Mouse (Mus musculus): ENCODE measurements around the gene 1700021F07Rik. TPM values are rescaled to one million over a fixed set of nuclear protein-coding genes. Genes with fewer than 3 reads are reported as not detected.

1700021F07Rik gene
- total and polyA plus RNA-seq, 3 experiments, result not detected

- Histone ChIP-seq H3K27me3 (replicated peaks) (peaks cover 88% of the 10 kb centered on the region), H3K4me3 (replicated peaks in 1 of 3; ENCODE audit: low read depth in 2 of 3, low read length in 2 of 3, poor library complexity in 1 of 3) (no peak overlapping the region), H3K9ac (ENCODE audit: insufficient read depth, low read depth) (no peak overlapping the region), H3K79me2 (replicated peaks; ENCODE audit: control insufficient read depth, extremely low read depth, insufficient read depth, poor library complexity, severe bottlenecking) (no peaks in the 10 kb centered on the region), H3K9me3 (replicated peaks; ENCODE audit: low read length) (peaks cover 6% of the 10 kb centered on the region), H3K4me2 (ENCODE audit: insufficient read depth, low read depth, poor library complexity, severe bottlenecking) (no peak overlapping the region), H3K36me3 (replicated peaks in 1 of 2; ENCODE audit: control insufficient read depth in 1 of 2, insufficient read depth in 1 of 2, low read length in 1 of 2) (no peaks in the 10 kb centered on the region), H3K27ac (ENCODE audit: insufficient read depth, low read depth) (no peak overlapping the region), H3K4me1 (ENCODE audit: control insufficient read depth in 1 of 2, insufficient read depth in 2 of 2) (no peaks in the 10 kb centered on the region)
- in situ Hi-C loops (cut with MboI; ENCODE audit: low pct_ligation_motif_present, low pct_unique_long_range_greater_than_20kb, low sequenced_read_pairs) (loop anchor here (5.0 to 25.0 kb wide), 2 partner anchors 377 to 1333 kb away; no protein-coding TSS in a partner anchor), dilution Hi-C loops (cut with MboI; ENCODE audit: extremely low pct_ligation_motif_present, extremely low pct_unique_long_range_greater_than_20kb, low sequenced_read_pairs) (no loop called here)
- no peak for TF ChIP-seq MEF2A (IDR thresholded peaks at IDR 0.05; ENCODE audit: borderline replicate concordance, low read depth, low read length)
- peak; percentile 53 to 79 for TF ChIP-seq CTCF (conservative IDR thresholded peaks at IDR 0.05 in 1 of 2, IDR thresholded peaks at IDR 0.05 in 1 of 2; ENCODE audit: low read depth in 2 of 2, low read length in 2 of 2)
- no peak for TF ChIP-seq JUN (IDR thresholded peaks at IDR 0.05; ENCODE audit: insufficient read depth, low read depth, low read length)
- peak; percentile 81 for TF ChIP-seq RAD21 (IDR thresholded peaks at IDR 0.05; ENCODE audit: low read depth, low read length)
- peak; percentile 78 for TF ChIP-seq SMC3 (IDR thresholded peaks at IDR 0.05; ENCODE audit: low read depth, low read length)
- TF ChIP-seq ELF1 (IDR thresholded peaks at IDR 0.05; ENCODE audit: low read depth, low read length), result 0 out of 2 replicates have a peak, but pooled peaks have one; percentile 16
- 0 out of 2 replicates have a peak, but pooled peaks have one; percentile 24 for TF ChIP-seq MAX (IDR thresholded peaks at IDR 0.05; ENCODE audit: low read length)
- peak; percentile 70 for TF ChIP-seq MYC (IDR thresholded peaks at IDR 0.05; ENCODE audit: low read depth, low read length)
- 0 out of 2 replicates have a peak, but pooled peaks have one; percentile 7 for TF ChIP-seq IRF4 (IDR thresholded peaks at IDR 0.05; ENCODE audit: low read depth, low read length)
- no peak for TF ChIP-seq CHD1 (IDR thresholded peaks at IDR 0.05; ENCODE audit: low read depth, low read length)
- TF ChIP-seq TCF12 (IDR thresholded peaks at IDR 0.05; ENCODE audit: low read depth, low read length), result 0 out of 2 replicates have a peak, but pooled peaks have one; percentile 25
- no peak for TF ChIP-seq JUND (conservative IDR thresholded peaks at IDR 0.05; ENCODE audit: low read depth, low read length)
- no peak for TF ChIP-seq CHD2 (IDR thresholded peaks at IDR 0.05; ENCODE audit: low read length)
- TF ChIP-seq NRF1 (IDR thresholded peaks at IDR 0.05; ENCODE audit: low read depth, low read length), result peak; percentile 78
- peak; percentile 45 for TF ChIP-seq ZC3H11A (IDR thresholded peaks at IDR 0.05; ENCODE audit: low read depth, low read length)
- DNase-seq (ENCODE audit: extremely low read depth), result peak; percentile 67
Measured at GRCm38 (mm10) chr2:173553863-173554262, 31.5 kb downstream of the 1700021F07Rik start.

GRCm38 (mm10) chr2:173558754-173559396 lies 36.5 kb downstream of the 1700021F07Rik start:
- Histone ChIP-seq H3K4me3 (replicated peaks in 1 of 3; ENCODE audit: low read depth in 2 of 3, low read length in 2 of 3, poor library complexity in 1 of 3) (no peak overlapping the region), H3K9me3 (replicated peaks; ENCODE audit: low read length) (peaks cover 6% of the 10 kb centered on the region), H3K27me3 (replicated peaks) (peaks cover 58% of the 10 kb centered on the region), H3K4me2 (ENCODE audit: insufficient read depth, low read depth, poor library complexity, severe bottlenecking) (no peak overlapping the region), H3K4me1 (ENCODE audit: control insufficient read depth in 1 of 2, insufficient read depth in 2 of 2) (no peaks in the 10 kb centered on the region), H3K79me2 (replicated peaks; ENCODE audit: control insufficient read depth, extremely low read depth, insufficient read depth, poor library complexity, severe bottlenecking) (no peaks in the 10 kb centered on the region), H3K27ac (ENCODE audit: insufficient read depth, low read depth) (no peak overlapping the region), H3K36me3 (replicated peaks in 1 of 2; ENCODE audit: control insufficient read depth in 1 of 2, insufficient read depth in 1 of 2, low read length in 1 of 2) (no peaks in the 10 kb centered on the region), H3K9ac (ENCODE audit: insufficient read depth, low read depth) (no peak overlapping the region)
- in situ Hi-C loops (cut with MboI; ENCODE audit: low pct_ligation_motif_present, low pct_unique_long_range_greater_than_20kb, low sequenced_read_pairs), result loop anchor here (5.0 to 25.0 kb wide), 2 partner anchors 452 to 1328 kb away; no protein-coding TSS in a partner anchor
- TF ChIP-seq BHLHE40 (IDR thresholded peaks at IDR 0.05; ENCODE audit: low read depth, low read length), result no peak
- no peak for TF ChIP-seq MAX (IDR thresholded peaks at IDR 0.05; ENCODE audit: low read length)
- no peak for TF ChIP-seq NELFE (IDR thresholded peaks at IDR 0.05; ENCODE audit: low read depth, low read length)
- TF ChIP-seq SMC3 (IDR thresholded peaks at IDR 0.05; ENCODE audit: low read depth, low read length), result no peak
- no peak for TF ChIP-seq ETS1 (conservative IDR thresholded peaks at IDR 0.05; ENCODE audit: low read depth, low read length)
- no peak for TF ChIP-seq KAT2A (IDR thresholded peaks at IDR 0.05; ENCODE audit: insufficient replicate concordance, low read length)
- no peak for TF ChIP-seq TBP (conservative IDR thresholded peaks at IDR 0.05; ENCODE audit: low read depth, low read length)
- TF ChIP-seq PAX5 (IDR thresholded peaks at IDR 0.05; ENCODE audit: low read length), result no peak
- TF ChIP-seq MYC (IDR thresholded peaks at IDR 0.05; ENCODE audit: low read depth, low read length), result no peak
- no peak for TF ChIP-seq POLR2A (IDR thresholded peaks at IDR 0.05; ENCODE audit: low read depth, low read length)
- TF ChIP-seq CHD2 (IDR thresholded peaks at IDR 0.05; ENCODE audit: low read length), result no peak
- dilution Hi-C loops (cut with MboI; ENCODE audit: extremely low pct_ligation_motif_present, extremely low pct_unique_long_range_greater_than_20kb, low sequenced_read_pairs), result no loop called here
- no peak for DNase-seq (ENCODE audit: extremely low read depth)
